Mouse (Mus musculus) heart, adult 8-10 months (tissue): Measurements from ENCODE around the gene Tenm1. TPM values are rescaled to one million over a fixed set of nuclear protein-coding genes. Genes with fewer than 3 reads are reported as not detected.

Experiments used
- DNase-seq: peaks from one replicate; pipeline ENCODE4 v3.0.0; 2022; ENCODE audit warnings: low spot score
- total RNA-seq, 4 experiments: library from RNA; stranded (reverse); gene quantifications; 2 replicates each; pipeline ENCODE4 v1.2.4; 2022

Gene Tenm1
- under 1 TPM; 0.03 to 0.06 (median 0.04) TPM for total RNA-seq

DNA sequence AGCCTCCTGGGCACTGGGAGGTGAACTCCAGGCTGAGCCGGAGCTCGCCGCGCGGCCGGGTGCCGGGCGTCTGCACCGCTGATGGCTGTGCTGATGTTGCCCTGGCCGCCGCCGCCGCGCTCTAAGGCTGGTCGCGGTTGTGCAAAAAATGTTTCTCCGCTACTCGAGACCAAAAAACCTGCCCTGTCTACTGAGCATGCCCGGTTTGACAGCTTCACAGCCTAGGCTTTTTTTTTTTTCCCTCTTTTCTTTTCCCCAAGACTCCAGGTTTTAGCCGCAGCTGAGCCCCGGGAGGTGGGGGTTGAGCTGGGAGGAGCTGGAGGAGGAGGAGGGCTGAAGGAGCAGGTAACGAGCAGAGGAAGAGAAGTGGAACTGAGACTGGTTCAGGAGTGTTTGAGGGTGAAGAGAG is at the start of gene Tenm1:
Gene Tenm1 (minus strand): TSS at position 272 of the 409 bp plus-strand sequence.
- no peak for DNase-seq

DNA sequence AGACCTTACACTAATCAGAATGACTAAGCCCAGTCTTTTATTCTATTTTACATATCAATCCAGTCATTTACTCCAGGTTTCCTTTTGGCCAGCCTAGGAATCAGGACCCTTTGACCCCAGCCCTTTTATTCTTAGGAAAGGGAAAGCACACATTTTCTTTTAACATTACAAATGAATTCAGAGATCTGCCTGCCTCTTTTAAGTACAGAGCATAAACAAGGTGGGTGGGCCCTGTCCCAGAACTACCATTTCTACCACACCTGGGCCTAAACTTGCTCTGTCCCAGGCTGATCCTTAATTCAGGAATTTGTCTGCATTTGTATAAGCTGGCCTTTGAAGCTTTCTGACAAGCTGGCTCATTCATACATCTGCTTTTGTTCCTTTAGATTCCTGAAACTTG is 38.4 kb upstream of the Tenm1 start:
- DNase-seq: no peak

DNA sequence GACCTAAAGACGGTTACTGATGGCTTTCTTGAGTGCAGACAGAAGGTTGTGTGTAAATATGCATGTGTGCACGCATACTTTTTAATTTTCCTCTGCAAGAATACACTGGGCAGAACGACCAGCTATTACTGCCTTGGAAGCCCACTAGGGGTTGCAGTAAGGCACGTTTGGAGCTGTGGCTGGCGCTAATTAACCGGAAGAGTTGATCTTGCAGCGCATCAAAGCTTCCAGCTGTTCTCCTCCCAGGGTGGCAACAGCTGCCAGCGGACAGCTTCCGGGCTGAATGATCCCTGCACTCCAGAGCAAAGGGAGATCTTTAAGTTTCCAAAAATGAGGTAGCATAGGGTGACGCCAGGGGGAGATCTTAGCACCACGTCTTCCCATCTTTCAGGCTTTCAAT is 1.7 kb upstream of the Tenm1 start:
- DNase-seq: no peak

DNA sequence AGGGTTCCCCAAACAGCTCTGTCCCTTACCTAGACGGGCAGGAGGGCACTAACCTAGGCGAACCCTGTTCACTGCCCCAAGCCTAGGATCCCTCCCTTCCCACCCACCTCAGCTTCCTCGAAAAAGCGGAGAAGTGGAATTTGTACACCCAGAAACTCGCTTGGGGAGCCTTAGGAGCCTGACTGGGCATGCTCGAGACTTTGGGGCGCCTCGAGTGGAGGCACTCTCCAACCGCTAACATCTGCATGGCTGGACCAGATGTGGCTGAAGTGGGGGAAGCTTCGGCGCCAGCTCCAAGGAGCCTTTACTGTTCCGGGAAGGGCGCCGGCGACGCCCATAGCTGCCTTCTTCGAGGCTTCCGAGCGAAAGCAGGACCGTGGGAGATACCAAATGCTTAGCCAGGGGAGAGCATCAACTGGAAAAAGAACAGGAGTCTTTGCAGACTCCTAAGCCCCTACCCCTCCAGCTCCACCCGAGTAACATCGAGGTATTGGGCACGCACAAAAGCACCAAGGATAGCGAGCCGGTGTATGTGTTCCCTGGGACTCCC is 1.1 kb upstream of the Tenm1 start:
- DNase-seq: no peak

DNA sequence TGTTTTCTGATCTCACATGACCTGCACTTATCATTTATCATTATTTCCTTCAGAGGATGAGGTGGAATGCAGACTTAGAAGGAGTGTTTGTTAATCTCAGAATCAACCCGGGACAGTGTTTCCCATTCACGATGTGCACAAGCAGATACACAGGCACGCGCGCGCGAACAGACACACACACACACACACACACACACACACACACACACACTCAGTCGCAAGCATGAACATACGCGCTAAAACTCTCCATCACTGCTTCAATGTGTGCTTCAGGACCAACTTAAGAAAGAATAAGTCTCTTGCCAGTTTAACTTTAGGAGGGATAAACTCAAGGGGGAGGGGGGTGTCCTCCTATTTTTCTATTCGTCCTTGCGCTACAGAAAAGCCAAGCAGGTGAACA is 411 bp upstream of the Tenm1 start:
- no peak for DNase-seq

DNA sequence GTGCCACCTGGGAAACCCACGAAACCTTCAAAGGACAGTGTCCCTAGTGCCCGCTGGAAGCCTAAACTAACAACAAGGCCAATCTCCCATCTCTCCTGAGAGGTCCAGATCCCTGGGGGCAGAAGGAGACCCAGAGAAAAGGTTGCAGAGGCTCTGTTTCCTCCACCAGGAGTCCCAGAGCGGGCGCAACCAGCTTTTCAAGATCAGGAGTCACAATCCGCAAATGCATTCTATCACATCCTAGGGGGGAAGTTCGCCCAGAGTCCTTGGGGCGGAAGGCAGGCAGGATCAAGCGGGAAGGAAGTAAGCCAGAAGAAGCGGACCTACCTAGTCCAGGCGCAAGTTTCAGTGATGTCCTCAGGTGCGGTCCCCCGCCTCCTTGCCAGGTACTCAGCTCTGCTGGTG is 963 bp downstream of the Tenm1 start:
- DNase-seq: no peak

DNA sequence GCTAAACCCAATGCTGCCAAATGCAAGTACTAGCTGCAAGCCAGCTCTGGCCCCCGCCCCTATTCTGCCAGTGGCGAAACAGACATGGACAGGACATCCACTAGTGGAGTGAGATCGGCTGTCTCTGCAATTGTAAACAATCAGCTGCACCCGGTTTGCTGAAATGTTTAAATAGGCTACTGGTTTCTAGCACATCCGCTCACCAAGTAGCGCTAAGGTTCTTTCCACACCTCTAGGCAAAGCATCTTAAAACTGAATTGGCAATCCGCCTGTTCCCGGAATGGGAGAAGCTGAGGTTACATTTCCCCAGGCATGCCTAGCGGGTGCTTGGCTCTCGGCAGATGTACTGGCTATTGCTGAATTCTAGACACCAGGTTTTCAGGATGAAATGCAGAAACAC is 1.8 kb downstream of the Tenm1 start:
- no peak for DNase-seq

DNA sequence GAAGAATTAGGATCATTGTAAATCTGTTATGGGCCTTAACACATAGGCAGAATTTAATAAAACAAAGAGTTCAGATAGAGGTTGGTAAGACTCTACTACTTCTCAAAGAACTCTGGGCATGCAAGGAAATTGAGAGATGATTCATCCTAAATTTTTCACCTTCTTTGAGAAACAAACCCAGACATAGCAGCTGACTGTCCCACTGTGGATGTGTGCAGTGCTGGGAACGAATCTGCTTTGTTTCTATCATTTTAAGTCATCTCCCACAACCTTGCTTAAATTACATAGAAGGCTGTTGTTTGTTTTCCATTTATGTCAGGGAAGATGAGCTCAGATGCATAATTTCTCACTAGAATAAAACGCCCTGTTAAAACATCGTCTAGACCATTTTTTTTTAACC is 31.0 kb downstream of the Tenm1 start:
- DNase-seq: no peak

DNA sequence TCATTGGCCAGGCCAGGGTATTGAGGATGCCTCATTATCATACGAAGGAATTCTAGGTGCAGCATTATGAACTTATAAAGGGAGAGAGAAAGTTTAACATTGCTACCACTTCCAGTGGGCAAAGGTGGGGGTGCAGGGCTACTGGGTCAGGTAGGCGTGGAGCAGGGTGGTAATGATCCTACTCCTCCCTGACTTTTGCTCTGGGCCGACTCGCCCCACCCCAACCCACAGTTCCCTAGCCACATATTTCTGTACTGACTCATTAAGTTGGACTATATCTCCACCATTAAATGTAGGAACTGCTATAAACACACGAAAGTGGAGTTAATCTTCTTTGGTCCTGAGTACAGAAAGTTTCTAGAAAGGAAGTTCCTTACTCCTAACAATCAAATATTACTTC is 40.8 kb downstream of the Tenm1 start:
- DNase-seq: no peak

DNA sequence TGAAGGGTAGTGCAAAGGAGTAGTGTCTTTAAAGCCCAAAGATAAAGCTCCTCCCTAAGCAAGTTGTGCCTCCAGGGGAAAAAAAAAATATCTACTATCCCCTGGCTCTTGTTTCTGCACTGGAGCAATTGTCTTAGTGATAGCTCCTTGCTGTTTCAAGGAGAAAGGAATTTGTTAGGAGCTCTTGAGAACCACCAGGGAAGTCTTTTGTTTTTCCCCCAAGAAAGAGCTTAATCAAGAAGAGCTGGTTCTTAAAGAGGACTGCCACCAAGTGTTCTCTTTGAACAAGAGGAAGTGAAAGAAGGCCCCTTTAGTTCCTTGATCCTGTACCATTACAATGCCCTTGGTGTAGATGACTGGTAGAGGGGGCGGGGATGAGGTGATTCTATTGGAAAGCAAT is 56.4 kb downstream of the Tenm1 start:
- no peak for DNase-seq

DNA sequence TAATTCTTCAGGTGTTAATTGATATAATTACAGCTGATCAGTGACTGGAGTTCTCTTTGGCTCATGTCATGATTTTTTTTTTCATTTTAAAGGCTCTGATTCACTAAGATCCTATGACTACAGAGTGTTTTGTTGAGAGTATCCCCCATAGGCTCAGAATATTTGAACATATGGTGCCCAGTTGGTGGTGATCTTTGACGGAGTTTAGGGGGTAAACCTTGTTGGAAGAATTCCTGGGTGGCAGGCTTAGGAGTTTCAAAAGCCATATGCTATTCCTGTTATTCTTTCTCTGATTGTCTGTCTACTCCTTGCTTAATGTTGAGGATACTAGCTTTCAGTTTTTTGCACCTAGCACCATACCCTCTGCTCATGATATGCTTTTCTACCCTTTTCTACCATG is 109.6 kb downstream of the Tenm1 start:
- DNase-seq: no peak

DNA sequence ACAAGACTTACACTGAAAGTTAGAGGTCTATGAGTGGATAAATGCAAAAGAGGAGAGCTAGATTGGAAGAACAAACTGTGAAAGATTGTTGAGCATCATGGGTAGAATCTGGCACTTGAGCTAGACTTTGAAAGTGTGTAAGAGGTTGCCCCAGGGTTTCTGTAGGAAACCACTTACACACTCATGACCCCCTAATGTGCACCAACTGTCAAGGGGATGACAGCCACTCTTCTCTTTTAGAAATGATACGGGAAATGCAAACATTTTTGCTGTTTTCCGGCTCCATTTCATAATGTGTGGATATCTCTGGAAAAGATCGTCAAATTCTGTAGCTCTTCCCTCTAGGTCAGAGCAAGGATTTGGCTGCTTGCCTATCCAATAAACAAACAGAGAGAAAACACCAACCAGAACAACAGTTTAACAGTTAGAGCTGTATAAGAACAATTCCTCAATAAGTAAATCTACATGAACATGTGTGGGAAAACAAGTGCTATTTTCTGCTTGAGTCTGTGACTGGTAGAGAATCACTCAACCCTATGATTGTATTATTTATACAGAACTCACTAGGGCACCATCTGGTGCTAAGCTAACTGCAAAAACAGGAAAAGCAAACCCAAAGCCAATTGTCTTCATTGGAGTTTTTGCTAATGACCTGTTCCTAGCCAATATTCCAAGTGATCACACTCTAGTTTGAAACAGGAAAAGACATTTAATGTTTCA is 111.0 kb downstream of the Tenm1 start:
- DNase-seq: no peak

DNA sequence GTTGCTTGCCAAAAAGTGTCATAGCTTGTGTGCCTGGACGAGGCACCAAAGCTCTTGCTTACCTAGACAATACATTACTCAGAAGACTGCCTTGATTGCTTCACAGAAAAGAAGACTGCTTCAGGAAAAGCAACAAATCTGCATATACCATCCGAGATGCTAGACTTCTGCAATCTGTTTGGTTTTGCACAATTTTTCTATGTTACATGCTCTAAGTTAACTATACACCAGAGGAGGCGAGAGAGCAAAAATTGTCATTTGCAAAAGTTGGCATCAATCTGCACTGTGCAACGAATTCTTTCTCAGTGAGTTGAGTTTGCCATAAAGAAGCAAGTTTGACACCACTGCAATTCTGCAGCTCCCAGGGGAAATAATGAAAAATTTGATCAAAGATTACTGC is 193.1 kb downstream of the Tenm1 start:
- DNase-seq: no peak

DNA sequence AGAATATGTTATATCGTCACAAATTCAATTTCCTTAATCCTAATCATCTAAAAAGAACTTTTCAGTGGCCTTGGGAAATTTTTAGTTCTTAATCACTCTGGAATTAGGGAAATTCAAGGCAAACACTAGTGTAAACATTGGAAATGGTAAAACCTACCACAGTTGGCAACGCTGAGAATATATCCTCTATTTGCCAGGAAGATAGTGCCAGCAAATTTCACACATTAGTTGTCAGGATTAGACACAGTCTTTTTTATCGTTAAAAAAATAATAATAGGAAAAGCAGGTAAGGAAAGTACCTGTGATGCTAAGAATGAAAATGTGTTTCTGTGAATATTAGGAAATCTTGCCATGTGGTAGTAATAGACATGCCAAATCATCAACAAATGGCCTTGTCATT is 223.9 kb downstream of the Tenm1 start:
- DNase-seq: no peak

DNA sequence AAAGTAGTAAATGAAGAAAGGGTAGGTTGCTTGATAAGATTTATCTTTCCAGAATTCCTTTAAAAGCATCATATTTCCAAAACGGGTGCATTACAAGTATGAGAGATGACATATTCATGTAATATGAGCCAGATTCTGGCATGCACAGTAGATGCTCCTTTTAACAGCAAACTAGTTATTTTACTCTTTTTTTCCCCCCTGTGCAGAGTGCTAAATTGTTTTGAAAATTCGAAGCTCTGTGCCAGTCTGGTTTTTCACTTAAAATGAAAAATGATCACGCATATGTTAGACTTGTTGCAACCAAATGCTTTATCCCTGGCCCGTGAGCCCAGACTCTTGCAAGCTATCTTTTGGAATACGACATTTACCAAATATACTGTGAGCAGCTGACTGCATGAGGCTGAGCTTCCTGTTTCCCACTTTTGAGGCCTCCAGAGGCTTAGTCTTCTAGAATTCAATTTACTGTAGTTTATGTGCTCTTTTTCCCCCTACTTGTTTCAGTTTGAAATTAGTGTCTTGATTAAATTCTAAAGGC is 226.6 kb downstream of the Tenm1 start:
- no peak for DNase-seq

DNA sequence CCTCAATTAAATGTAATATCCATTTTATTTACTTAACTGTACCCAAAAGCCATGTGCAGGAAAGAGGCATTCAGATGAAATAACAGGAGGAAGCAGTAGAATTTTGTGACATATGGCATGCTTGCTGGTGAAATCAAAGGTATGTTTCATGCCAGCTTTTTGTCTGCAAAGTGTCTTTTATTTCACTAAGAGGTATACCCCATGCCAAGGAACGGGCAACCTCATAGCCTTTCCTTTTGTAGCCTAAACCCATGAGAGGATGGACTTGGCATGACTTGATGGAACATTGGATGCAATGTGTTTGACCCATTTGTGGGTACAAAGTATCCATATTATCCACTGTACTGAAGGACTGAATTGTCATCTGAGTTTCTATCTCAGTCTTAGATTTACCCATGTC is 246.0 kb downstream of the Tenm1 start:
- DNase-seq: no peak

DNA sequence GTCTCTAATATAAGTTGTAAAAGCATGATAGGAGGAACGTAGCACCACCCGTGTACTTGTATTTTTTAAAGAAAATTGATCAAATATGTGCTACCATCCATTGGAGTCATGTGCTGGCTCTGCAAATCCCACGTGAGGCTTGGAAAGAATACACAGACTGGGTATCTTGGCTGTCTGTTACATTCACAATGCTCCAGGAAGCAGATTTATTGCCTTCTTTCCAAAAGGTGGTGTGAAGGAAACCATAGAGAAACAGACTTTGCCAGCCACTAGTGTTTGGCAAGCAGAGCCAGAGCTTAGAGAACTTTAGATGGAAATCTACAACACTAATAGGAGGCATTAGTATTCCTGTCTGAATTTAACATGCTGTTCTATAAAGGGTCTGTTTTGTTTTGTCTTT is 277.4 kb downstream of the Tenm1 start:
- DNase-seq: no peak

DNA sequence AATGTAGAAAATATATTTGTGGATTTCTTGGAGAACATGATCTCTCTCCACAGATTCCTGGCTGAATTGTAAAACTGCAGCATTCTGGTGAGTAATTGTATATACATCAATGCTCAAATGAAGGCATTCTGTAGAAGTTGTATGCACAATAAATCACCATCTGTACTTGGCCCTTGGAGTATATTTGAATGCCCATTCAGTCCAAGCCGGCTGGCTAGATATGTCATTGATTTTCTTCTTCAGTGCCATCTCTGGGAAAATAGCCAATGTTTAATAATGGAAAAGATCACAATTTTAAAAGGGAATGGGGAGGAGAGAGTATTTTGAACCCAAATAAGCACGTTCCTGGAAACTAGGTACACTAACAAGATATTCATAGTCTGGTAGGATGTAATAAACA is 299.2 kb downstream of the Tenm1 start:
- no peak for DNase-seq

DNA sequence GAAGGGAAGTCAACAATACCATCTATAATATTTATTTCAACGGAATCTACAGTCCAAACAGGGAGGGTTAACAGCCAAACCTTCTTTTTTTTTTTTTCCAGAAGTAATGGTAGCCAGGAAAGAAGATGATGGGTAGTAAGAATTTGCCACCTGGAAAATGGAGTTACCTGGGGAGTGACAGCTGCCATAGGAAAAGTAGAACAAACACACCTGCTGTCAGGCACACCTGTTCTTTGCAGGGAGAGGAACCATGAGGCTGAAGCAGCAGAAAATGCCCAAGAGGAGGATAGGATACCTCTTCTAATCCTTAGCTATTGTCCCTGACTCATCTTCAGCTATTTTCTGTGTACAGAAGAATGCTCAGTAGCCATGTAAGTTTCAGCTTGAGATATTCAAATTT is 306.4 kb downstream of the Tenm1 start:
- no peak for DNase-seq

DNA sequence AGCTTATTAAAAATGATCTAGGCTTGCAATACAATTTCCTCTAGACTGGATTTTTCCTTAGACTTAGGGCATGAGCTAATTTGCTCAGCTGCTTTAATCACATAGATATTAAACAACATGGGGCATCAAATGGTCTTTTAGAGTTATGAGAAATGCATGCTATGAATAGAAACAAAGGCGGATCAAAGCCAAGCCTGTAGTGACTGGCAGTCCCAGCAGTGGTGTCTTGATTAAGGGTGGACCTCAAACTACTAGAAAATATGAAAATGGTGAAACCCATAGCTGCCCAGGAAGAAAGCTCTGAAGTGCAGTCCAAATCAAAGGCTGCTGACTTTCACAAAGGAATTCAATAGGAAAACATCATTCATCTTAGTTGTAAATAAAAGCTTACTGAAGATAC is 306.9 kb downstream of the Tenm1 start:
- no peak for DNase-seq

DNA sequence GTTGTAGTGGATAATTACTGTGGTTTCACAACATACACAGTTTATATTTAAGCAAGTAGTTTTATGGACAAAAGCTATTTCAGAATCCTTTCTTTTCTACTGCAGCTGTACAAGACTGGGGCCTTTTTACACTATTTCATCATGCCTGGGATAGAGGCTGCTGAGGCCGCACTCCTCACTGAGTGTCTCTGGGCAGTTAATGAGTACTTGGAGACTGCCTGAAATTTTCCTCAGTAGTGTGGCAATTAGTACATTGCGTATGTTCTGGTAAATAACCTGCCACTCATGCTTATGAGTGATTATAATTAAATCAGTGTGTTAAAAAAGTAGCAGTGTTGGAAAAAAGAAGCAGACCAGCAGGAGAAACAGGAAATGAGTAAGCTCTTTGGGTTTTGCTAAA is 442.8 kb downstream of the Tenm1 start:
- no peak for DNase-seq

DNA sequence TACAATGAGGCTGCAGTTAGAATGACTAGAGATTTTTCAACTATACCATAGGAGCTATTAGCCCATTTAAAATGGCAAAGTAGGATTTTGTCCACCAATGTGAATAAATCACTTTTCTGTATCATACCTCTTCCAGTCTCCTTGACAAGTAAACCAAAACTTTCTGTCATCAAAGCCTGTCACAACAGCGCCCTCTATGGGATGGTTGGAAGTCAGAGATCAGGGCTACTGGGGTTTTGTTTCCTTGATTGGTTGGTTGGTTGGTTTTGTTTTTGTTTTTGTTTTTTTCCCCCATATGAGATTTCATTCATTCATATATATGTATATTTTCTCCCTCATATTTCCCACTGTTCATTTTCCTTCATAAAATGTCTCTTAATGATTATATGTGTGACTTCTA is 455.4 kb downstream of the Tenm1 start:
- DNase-seq: no peak

DNA sequence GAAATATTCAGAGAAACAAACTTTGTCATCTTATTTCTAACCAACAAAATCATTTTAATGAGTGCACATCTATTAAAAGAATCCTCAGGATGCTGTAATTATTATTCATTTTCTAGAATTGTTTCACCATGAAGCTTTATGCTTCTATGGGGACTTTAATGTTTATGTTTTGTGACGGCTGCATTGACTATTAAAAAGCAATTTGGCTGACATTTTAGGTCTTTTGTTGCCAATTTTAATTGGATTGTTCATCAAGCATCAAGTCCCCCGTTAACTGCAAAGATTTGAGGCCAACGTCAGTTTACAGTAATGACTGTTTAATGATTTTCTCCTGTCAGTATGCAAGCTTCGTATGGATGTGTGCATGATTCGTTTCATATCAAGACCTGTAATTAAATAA is 461.3 kb downstream of the Tenm1 start:
- no peak for DNase-seq

DNA sequence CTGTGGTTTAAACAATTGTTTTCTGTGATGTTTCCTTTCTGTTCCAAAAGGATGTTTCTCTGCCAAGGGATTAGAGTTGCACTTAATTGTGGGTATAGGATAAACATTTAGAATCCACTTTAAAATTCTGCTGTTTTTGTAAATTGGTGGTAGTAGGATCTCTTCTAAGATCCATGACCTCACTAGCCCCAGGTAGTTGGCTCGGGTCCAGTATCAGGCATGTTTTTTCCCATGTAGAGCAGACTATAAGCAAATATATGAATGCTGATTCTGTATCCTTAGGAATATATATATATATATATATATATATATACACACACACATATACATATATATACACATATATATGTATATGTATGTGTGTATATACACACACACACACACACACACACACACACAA is 567.2 kb downstream of the Tenm1 start:
- no peak for DNase-seq
